Mouse (Mus musculus) myocyte (in vitro differentiated cells): ENCODE measurements around the gene Cmtm6.

Experiments
- CEBPB ChIP-seq: IDR thresholded peaks from 2 replicates; pipeline ENCODE4 v1.6.1; 2011; ENCODE audit warnings: mild to moderate bottlenecking, moderate library complexity; ENCODE audit not compliant: poor library complexity, insufficient read depth, severe bottlenecking
- MAX ChIP-seq: IDR thresholded peaks from one replicate; pipeline ENCODE4 v1.6.1; 2011; ENCODE audit warnings: low read depth, mild to moderate bottlenecking, control low read depth
- POLR2A ChIP-seq: IDR thresholded peaks from one replicate; pipeline ENCODE4 v1.6.1; 2011; ENCODE audit warnings: low read depth, mild to moderate bottlenecking, control low read depth, moderate library complexity; ENCODE audit not compliant: insufficient read length
- POLR2AphosphoS2 ChIP-seq: IDR thresholded peaks from one replicate; pipeline ENCODE4 v1.6.1; 2011; ENCODE audit warnings: low read depth, control low read depth; ENCODE audit not compliant: insufficient read length
- REST ChIP-seq: IDR thresholded peaks from one replicate; pipeline ENCODE4 v1.6.1; 2011; ENCODE audit warnings: mild to moderate bottlenecking, control low read depth, moderate library complexity; ENCODE audit not compliant: insufficient read depth, insufficient read length
- USF1 ChIP-seq: IDR thresholded peaks from one replicate; pipeline ENCODE4 v1.6.1; 2011; ENCODE audit warnings: low read depth, mild to moderate bottlenecking, control low read depth, moderate library complexity

- TF ChIP-seq POLR2A (no peak), MAX (no peak), USF1 (no peak), POLR2AphosphoS2 (no peak), CEBPB (no peak), REST (no peak)
Measured at GRCm38 (mm10) chr9:114789989-114790388, 59.1 kb downstream of the Cmtm6 start.
